Mouse (Mus musculus) Muller cell, postnatal 12 days (primary cell): ENCODE measurements around the gene Clec9a.
A peak's percentile ranks its signal among the peaks of the same experiment; 100 is the strongest.

Experiments used
- DNase-seq: peaks from one replicate; pipeline ENCODE4 v3.0.0-alpha.2; 2015; ENCODE audit errors: inconsistent ontology term

Clec9a gene

GRCm38 (mm10) chr6:129408562-129408961 lies at the start of gene Clec9a:
TSS of gene Clec9a (plus strand) at chr6:129408862.
- DNase-seq: no peak

GRCm38 (mm10) chr6:129359515-129359914 lies 49.1 kb upstream of the Clec9a start:
- DNase-seq: no peak

GRCm38 (mm10) chr6:129363942-129364341 lies 44.7 kb upstream of the Clec9a start:
- no peak for DNase-seq

- DNase-seq: peak; percentile 46
Measured at GRCm38 (mm10) chr6:129365959-129366359, 42.7 kb upstream of the Clec9a start.

GRCm38 (mm10) chr6:129369374-129370132 lies 39.1 kb upstream of the Clec9a start:
- DNase-seq: no peak

- no peak for DNase-seq
Measured at GRCm38 (mm10) chr6:129374937-129375471, 33.7 kb upstream of the Clec9a start.

GRCm38 (mm10) chr6:129380454-129380853 lies 28.2 kb upstream of the Clec9a start:
- DNase-seq: no peak

GRCm38 (mm10) chr6:129381736-129382135 lies 26.9 kb upstream of the Clec9a start:
- DNase-seq: no peak

- DNase-seq: no peak
Measured at GRCm38 (mm10) chr6:129383466-129383865, 25.2 kb upstream of the Clec9a start.

GRCm38 (mm10) chr6:129385000-129385399 lies 23.7 kb upstream of the Clec9a start:
- DNase-seq: no peak

- DNase-seq: no peak
Measured at GRCm38 (mm10) chr6:129385774-129386173, 22.9 kb upstream of the Clec9a start, which contains the start of gene Clec12b. TSS of gene Clec12b (minus strand) at chr6:129385874.

GRCm38 (mm10) chr6:129393087-129393720 lies 15.5 kb upstream of the Clec9a start:
- DNase-seq: peak; percentile 7

- no peak for DNase-seq
Measured at GRCm38 (mm10) chr6:129393732-129394131, 14.9 kb upstream of the Clec9a start.

- DNase-seq: no peak
Measured at GRCm38 (mm10) chr6:129396997-129397396, 11.7 kb upstream of the Clec9a start, which contains the start of gene Clec1b. TSS of gene Clec1b (plus strand) at chr6:129397297.

- DNase-seq: no peak
Measured at GRCm38 (mm10) chr6:129399945-129400344, 8.7 kb upstream of the Clec9a start.

GRCm38 (mm10) chr6:129402404-129402803 lies 6.3 kb upstream of the Clec9a start:
- DNase-seq: no peak

- DNase-seq: no peak
Measured at GRCm38 (mm10) chr6:129403391-129403790, 5.3 kb upstream of the Clec9a start.

GRCm38 (mm10) chr6:129405999-129406398 lies 2.7 kb upstream of the Clec9a start:
- no peak for DNase-seq

- DNase-seq: no peak
Measured at GRCm38 (mm10) chr6:129407324-129407723, 1.3 kb upstream of the Clec9a start.

GRCm38 (mm10) chr6:129414177-129414576 lies 5.5 kb downstream of the Clec9a start:
- DNase-seq: no peak

- DNase-seq: no peak
Measured at GRCm38 (mm10) chr6:129422311-129422710, 13.6 kb downstream of the Clec9a start.

- no peak for DNase-seq
Measured at GRCm38 (mm10) chr6:129423040-129423733, 14.5 kb downstream of the Clec9a start.
